Comparison of ENCODE assay signal across 9 mouse cellular contexts in genomic region chr1:77512059-77512407, GRCm38 (mm10). TPM values are rescaled to one million over a fixed set of nuclear protein-coding genes. Genes with fewer than 3 reads are reported as not detected.
DNase-seq lines count a peak whose midpoint lies in the region; ATAC-seq and TF ChIP-seq lines count a peak whose summit lies in the region.
"Had no signal": no experiment of that assay in that cellular context is flagged by ENCODE, and none has a peak within 500 bp of the region (broad histone marks: within the 10 kb centered on the region; RNA-seq: fewer than 3 reads in every experiment).

No protein-coding gene starts in this region.

- no peak for DNase-seq in kidney, postnatal 0 days (ENCODE audit: low spot score)
- no peak for DNase-seq in kidney, adult 9 months
- no peak for DNase-seq in forebrain, embryonic 11.5 days (ENCODE audit: low spot score)
- DNase-seq in limb, embryonic 10.5 days (ENCODE audit: low spot score): no peak
- DNase-seq in spleen, postnatal 4 days (ENCODE audit: low spot score in 2 of 2): no peak
- DNase-seq in natural killer cell, adult 2 months (ENCODE audit: low spot score in 2 of 2): no peak
- DNase-seq in left cerebral cortex, postnatal 25 days (ENCODE audit: low spot score in 2 of 2): no peak
- DNase-seq: thymus, postnatal 4 days had no signal

- intact Hi-C loops in left cerebral cortex, postnatal 25 days (cut with DNase I): loop anchor here (2.0 to 10.0 kb wide), 7 partner anchors 407 to 1770 kb away; no protein-coding TSS in a partner anchor

- TF ChIP-seq CTCF in kidney, postnatal 0 days (IDR thresholded peaks at IDR 0.05; ENCODE audit: low read depth): no peak

- H3K9me3 ChIP-seq in kidney, postnatal 0 days (replicated peaks; ENCODE audit: low read length): no peaks in the 10 kb centered on the region
- no peaks in the 10 kb centered on the region for H3K9me3 ChIP-seq in forebrain, embryonic 11.5 days (ENCODE audit: control insufficient read depth, low read length)
- no peaks in the 10 kb centered on the region for H3K9me3 ChIP-seq in limb, embryonic 10.5 days (replicated peaks)
- no peaks in the 10 kb centered on the region for H3K9me3 ChIP-seq in neural tube, embryonic 15.5 days (replicated peaks)

- no peaks in the 10 kb centered on the region for H3K27me3 ChIP-seq in kidney, postnatal 0 days (ENCODE audit: insufficient read depth, low read length)
- H3K27me3 ChIP-seq in forebrain, embryonic 11.5 days (ENCODE audit: control insufficient read depth, insufficient read depth, low read length): no peaks in the 10 kb centered on the region
- H3K27me3 ChIP-seq in limb, embryonic 10.5 days (ENCODE audit: low read depth, poor library complexity, severe bottlenecking): 0 out of 2 replicates have a peak, but pooled peaks cover under 1% of the 10 kb centered on the region
- H3K27me3 ChIP-seq in neural tube, embryonic 15.5 days (replicated peaks): no peaks in the 10 kb centered on the region

- H3K9ac ChIP-seq in kidney, postnatal 0 days (ENCODE audit: low read depth, low read length): no peak overlapping the region
- peak overlapping the region; percentile 85 for H3K9ac ChIP-seq in forebrain, embryonic 11.5 days (ENCODE audit: low read length)
- H3K9ac ChIP-seq in neural tube, embryonic 15.5 days (replicated peaks): peak overlapping the region; percentile 69

- H3K4me2 ChIP-seq in kidney, postnatal 0 days (ENCODE audit: low read length): peak overlapping the region; percentile 89
- peak overlapping the region; percentile 99 for H3K4me2 ChIP-seq in forebrain, embryonic 11.5 days (ENCODE audit: low read depth, low read length, severe bottlenecking)
- H3K4me2 ChIP-seq in neural tube, embryonic 15.5 days: peak overlapping the region; percentile 91

- H3K36me3 ChIP-seq in kidney, postnatal 0 days (ENCODE audit: insufficient read depth, low read length): no peaks in the 10 kb centered on the region
- peaks cover 3% of the 10 kb centered on the region; the same call in 1 of the 2 replicates for H3K36me3 ChIP-seq in forebrain, embryonic 11.5 days (ENCODE audit: control insufficient read depth, insufficient read depth, low read length)
- peaks cover 40% of the 10 kb centered on the region for H3K36me3 ChIP-seq in limb, embryonic 10.5 days
- H3K36me3 ChIP-seq in neural tube, embryonic 15.5 days: 0 out of 2 replicates have a peak, but pooled peaks cover 2% of the 10 kb centered on the region

- no peak for ATAC-seq in kidney, postnatal 0 days (replicated peaks; ENCODE audit: low FRiP score, low read depth)
- ATAC-seq in forebrain, embryonic 11.5 days (replicated peaks; ENCODE audit: low FRiP score): no peak
- no peak for ATAC-seq in neural tube, embryonic 15.5 days (ENCODE audit: low FRiP score)

- peak overlapping the region; percentile 64 for H3K4me3 ChIP-seq in kidney, postnatal 0 days (replicated peaks; ENCODE audit: low read depth, low read length)
- peak overlapping the region; percentile 79 for H3K4me3 ChIP-seq in forebrain, embryonic 11.5 days (ENCODE audit: low read depth, low read length)
- peak overlapping the region; percentile 81 for H3K4me3 ChIP-seq in limb, embryonic 10.5 days
- H3K4me3 ChIP-seq in neural tube, embryonic 15.5 days (replicated peaks): peak overlapping the region; percentile 63

- H3K27ac ChIP-seq in kidney, postnatal 0 days: no peak overlapping the region
- H3K27ac ChIP-seq in forebrain, embryonic 11.5 days (ENCODE audit: low read depth, low read length): peak overlapping the region; percentile 91
- peak overlapping the region; percentile 91 for H3K27ac ChIP-seq in limb, embryonic 10.5 days
- H3K27ac ChIP-seq in neural tube, embryonic 15.5 days (replicated peaks): peak overlapping the region; percentile 87

- peaks cover 17% of the 10 kb centered on the region for H3K4me1 ChIP-seq in kidney, postnatal 0 days (replicated peaks; ENCODE audit: insufficient read depth, low read length)
- H3K4me1 ChIP-seq in forebrain, embryonic 11.5 days (replicated peaks; ENCODE audit: control insufficient read depth, insufficient read depth, low read length): peaks cover 22% of the 10 kb centered on the region
- peaks cover 61% of the 10 kb centered on the region for H3K4me1 ChIP-seq in limb, embryonic 10.5 days
- peaks cover 61% of the 10 kb centered on the region for H3K4me1 ChIP-seq in neural tube, embryonic 15.5 days

- WGBS in kidney, postnatal 0 days: 28% methylated on average over 4 of the region's 4 CpGs
- WGBS in forebrain, embryonic 11.5 days: 3% methylated on average over 4 of the region's 4 CpGs
- WGBS in limb, embryonic 10.5 days: 2% methylated on average over 4 of the region's 4 CpGs
- 10% methylated on average over 4 of the region's 4 CpGs for WGBS in neural tube, embryonic 15.5 days

RNA-seq across cellular contexts. Expression of gene Epha4, which starts 2.9 kb away (rescaled TPM):
- 12.0 and 14.0 TPM in 2 replicates for polyA plus RNA-seq in kidney, postnatal 0 days (2015; fragmentation: Nextera tagmentation; extraction: Ambion mirVana)
- polyA plus RNA-seq in forebrain, embryonic 11.5 days (2014; fragmentation: Nextera tagmentation; extraction: Ambion mirVana): 38.4 and 42.9 TPM in 2 replicates
- 24.9 and 44.3 TPM in 2 replicates for polyA plus RNA-seq in limb, embryonic 10.5 days (2016; fragmentation: Nextera tagmentation; extraction: Ambion mirVana)
- 27.9 and 36.8 TPM in 2 replicates for polyA plus RNA-seq in neural tube, embryonic 15.5 days (2015; fragmentation: Nextera tagmentation; extraction: Ambion mirVana)
- 100 to 1,000 TPM; 177 to 192 TPM for total RNA-seq in left cerebral cortex, postnatal 25 days (2021)
